Mouse (Mus musculus) naive thymus-derived CD4-positive, alpha-beta T cell, adult 2 months (primary cell): ENCODE measurements around the gene Slc17a8.
"Not testable (repeated sequence)": the region's sequence is repeated elsewhere in the genome, so short reads cannot be mapped to it uniquely, and the experiment has no call there.

ENCODE experiments used
- DNase-seq: peaks from one replicate; pipeline ENCODE4 v3.0.0-alpha.2; 2011; ENCODE audit warnings: low read depth

The Slc17a8 gene

GRCm38 (mm10) chr10:89589877-89590276 is 31.2 kb downstream of the Slc17a8 start:
- DNase-seq: no peak

- no peak for DNase-seq
These were observed 32.3 kb downstream of the Slc17a8 start for GRCm38 (mm10) chr10:89588708-89589107.

GRCm38 (mm10) chr10:89584709-89585108 is 36.3 kb downstream of the Slc17a8 start:
- DNase-seq: no peak

GRCm38 (mm10) chr10:89578801-89579200 is 42.3 kb downstream of the Slc17a8 start:
- DNase-seq: no peak

- DNase-seq: no peak
These were observed 43.4 kb downstream of the Slc17a8 start for GRCm38 (mm10) chr10:89577666-89578065.

GRCm38 (mm10) chr10:89573421-89573820 is 47.6 kb downstream of the Slc17a8 start:
- DNase-seq: no peak

GRCm38 (mm10) chr10:89572946-89573345 is 48.1 kb downstream of the Slc17a8 start:
- DNase-seq: no peak

GRCm38 (mm10) chr10:89567391-89567790 is 53.7 kb downstream of the Slc17a8 start:
- DNase-seq: no peak

GRCm38 (mm10) chr10:89565301-89566022 is 55.6 kb downstream of the Slc17a8 start:
- DNase-seq: no peak

- DNase-seq: no peak
These were observed 58.9 kb downstream of the Slc17a8 start for GRCm38 (mm10) chr10:89562113-89562512.

- no peak for DNase-seq
These were observed 61.7 kb downstream of the Slc17a8 start for GRCm38 (mm10) chr10:89559351-89559750.

GRCm38 (mm10) chr10:89554885-89555284 is 66.2 kb downstream of the Slc17a8 start:
- DNase-seq: not testable (repeated sequence)

GRCm38 (mm10) chr10:89553855-89554254 is 67.2 kb downstream of the Slc17a8 start:
- DNase-seq: not testable (repeated sequence)

GRCm38 (mm10) chr10:89553015-89553414 is 68.0 kb downstream of the Slc17a8 start:
- no peak for DNase-seq

- no peak for DNase-seq
These were observed 69.4 kb downstream of the Slc17a8 start for GRCm38 (mm10) chr10:89551657-89552056.

- DNase-seq: no peak
These were observed 73.0 kb downstream of the Slc17a8 start for GRCm38 (mm10) chr10:89548028-89548427.

- no peak for DNase-seq
These were observed 74.1 kb downstream of the Slc17a8 start for GRCm38 (mm10) chr10:89546989-89547388.

- no peak for DNase-seq
These were observed 77.2 kb downstream of the Slc17a8 start for GRCm38 (mm10) chr10:89543867-89544266.

GRCm38 (mm10) chr10:89542321-89542720 is 78.7 kb downstream of the Slc17a8 start:
- DNase-seq: no peak

- DNase-seq: no peak
These were observed 87.9 kb downstream of the Slc17a8 start, which contains the start of gene Nr1h4 for GRCm38 (mm10) chr10:89532929-89533727. Gene Nr1h4 (minus strand): TSS chr10:89533585.

GRCm38 (mm10) chr10:89532451-89532850 is 88.6 kb downstream of the Slc17a8 start:
- no peak for DNase-seq

GRCm38 (mm10) chr10:89531976-89532375 is 89.1 kb downstream of the Slc17a8 start:
- DNase-seq: no peak

GRCm38 (mm10) chr10:89531194-89531634 is 89.8 kb downstream of the Slc17a8 start:
- no peak for DNase-seq
